Mouse (Mus musculus) cerebellum, adult 18-20 months (tissue): ENCODE results near the gene Pacrg.

Experiments
- DNase-seq, 2 experiments: peaks; one replicate each; pipeline ENCODE4 v3.0.0; 2021

Gene Pacrg

DNA sequence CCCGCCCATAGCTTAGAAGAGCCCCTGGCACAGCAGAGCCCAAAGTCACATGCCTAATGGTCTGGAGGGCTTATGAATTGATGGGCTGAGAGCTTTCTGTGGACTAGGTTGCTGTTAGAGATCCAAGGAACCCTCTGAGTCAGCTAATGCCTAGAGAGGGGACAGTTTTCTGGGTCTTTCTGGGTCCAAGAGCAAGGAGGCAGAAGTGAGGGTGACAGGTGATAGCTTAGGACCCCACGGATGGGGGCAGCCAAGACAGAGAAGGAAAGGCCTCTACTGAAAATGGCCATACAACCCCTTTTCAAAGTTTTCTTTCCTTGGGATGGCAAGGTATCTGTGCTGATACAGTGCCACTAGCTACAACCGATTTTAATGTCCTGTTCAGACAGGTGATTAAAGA lies 399.1 kb downstream of the Pacrg start:
- no peak for DNase-seq

DNA sequence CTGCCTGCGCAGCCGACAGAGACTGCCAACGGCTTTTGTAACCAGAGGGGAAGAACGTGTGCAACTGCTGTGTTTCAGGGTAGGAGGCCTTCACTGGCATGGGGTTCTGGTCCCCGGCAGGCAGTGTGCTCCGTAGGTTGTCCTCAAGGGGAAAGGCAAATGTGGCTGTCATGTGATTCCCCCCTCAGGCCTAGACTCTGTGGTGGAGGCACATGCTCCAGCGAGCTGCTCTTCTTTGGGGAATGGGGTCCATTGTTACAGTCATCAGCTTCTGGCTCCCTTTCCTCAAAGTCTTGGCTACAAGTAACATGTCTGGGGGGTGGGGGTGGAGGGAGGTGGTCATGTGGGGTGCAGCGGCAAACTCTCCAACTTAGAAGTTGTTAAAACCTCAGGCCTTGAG lies 400.3 kb downstream of the Pacrg start:
- no peak for DNase-seq

DNA sequence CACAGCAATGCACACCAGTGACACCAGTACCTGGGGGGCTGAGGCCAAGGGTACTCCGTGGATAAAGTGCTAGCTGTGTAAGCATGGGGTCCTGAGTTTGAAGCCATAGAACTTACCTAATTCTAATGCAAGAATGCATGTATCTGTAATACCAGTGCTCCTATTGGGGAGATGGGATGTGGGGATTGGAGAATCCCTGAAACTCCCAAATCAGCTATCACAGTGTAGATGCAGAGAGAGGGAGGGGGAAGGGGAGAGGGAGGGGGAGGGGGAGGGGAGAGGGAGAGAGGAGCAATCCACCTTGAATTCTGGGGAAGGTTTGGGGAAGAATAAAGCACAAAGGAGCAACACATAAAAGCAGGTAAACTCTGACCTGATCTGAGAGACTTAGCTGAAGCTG lies 405.2 kb downstream of the Pacrg start:
- no peak for DNase-seq

DNA sequence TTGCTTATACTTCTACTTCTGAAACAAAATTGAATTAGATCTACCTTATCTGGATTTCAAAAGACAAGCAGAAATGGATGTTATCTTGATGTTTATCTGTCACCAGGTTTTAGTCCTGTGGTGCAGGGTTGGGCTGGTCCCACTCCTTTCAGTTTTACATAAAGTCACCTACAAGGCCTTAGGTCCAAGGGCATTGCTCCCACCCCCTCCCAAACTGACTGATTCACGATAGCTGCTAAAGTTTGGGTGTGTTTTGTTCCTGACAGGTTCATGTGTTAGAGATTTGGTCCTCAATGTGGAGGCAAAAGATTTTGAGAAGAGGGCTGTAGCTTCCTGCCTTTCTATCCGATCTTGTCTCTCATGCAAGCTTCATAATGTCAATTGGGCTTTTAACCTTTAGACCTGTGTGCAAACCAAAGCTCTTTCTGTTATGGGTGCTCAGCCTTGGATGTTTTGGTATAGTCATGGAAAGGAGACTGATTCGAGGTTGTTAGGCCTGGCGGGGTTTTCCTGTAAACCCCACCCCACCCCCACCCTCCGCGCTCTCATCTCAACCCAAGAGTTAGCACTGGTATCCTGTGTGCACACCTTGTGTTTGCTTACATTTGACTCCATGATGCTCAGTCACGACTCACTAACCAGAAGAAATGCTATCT lies 407.5 kb downstream of the Pacrg start:
- no peak for DNase-seq

DNA sequence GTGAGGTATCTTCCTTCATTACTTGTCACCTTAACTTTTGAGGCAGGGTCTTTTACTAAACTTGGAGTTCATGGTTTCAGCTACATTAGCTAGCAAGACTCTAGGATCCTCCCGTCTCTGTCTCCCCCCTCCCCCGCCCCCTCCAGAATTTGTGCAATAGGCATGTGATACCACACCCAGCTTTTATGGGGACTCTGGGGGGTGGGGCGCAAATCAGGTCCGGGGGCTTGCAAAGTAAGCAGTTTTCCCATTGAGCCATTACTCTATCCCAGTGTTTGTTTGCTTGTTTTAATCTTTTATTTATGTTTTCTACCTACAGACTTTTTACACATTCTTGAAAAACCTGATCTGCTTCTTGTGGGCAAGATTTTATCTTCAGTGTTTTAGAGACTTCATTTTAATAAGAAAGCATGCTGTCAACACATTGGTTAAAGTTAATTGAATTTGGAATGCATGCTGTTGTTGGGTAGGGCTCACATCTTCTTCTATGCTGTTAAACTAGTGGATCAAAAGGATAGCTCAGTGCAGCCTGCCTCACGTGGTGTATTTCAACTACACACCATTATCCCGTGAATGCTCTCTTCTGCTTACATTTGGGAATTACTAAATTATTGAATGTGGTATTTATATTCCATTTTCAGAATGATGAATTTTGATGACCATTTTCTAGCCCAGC lies 408.1 kb downstream of the Pacrg start:
- DNase-seq: no peak

DNA sequence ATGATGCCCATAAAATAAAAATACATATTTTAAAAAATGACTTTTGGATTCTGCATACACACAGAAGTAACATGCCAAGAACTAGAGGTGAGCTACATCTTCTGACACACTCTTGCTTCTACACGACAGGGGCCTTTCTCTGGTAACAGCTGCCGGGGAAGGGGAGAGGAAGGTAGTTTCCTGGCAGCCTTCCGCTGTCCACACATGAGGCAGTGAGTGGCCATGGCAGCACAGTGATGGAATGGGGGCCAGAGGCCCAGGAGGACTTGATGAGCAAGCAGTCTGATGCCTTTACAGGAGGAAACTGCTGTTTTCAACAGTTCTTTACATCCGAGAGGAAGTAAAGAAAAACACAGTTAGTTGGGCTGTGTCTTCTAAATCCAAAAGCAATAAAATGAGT lies 409.3 kb downstream of the Pacrg start:
- no peak for DNase-seq

DNA sequence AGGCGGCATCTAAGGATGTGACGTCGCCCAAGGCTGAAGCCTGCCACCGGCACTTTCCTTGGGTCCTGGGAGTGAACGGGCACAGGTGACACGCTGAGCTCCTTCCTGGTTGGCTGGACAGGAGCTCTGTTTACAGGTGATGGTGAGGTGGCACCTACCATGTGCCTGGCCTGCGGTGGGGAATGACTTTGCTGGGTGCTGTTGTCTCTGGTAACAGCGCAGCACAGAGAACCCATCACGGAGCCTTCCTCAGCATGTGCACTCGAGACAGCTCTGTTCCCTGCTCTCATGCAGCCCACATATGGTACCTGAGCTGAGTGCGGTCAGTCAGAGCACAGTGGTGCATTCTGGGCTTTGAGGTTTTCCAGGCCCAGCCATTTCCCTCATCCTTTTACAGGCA lies 410.7 kb downstream of the Pacrg start:
- DNase-seq: no peak

DNA sequence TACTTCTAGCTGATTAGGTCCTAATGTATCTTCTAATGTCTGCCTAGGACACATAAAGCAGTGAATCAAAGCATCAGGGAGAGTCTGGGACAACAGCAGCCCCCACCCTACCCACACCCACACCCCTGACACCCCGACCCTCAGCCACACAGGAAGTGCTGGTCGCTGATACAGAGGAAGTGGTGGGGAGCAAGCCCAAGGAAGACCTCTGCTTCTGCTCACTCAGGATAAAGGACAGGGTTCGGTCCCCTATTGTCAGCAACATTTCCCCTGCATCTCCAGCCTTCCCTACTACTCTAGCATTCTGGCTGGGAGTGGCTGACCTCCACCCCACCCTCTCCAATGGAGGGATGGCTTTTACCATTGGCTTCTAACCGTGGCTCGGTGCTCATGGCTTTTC lies 414.8 kb downstream of the Pacrg start:
- no peak for DNase-seq

DNA sequence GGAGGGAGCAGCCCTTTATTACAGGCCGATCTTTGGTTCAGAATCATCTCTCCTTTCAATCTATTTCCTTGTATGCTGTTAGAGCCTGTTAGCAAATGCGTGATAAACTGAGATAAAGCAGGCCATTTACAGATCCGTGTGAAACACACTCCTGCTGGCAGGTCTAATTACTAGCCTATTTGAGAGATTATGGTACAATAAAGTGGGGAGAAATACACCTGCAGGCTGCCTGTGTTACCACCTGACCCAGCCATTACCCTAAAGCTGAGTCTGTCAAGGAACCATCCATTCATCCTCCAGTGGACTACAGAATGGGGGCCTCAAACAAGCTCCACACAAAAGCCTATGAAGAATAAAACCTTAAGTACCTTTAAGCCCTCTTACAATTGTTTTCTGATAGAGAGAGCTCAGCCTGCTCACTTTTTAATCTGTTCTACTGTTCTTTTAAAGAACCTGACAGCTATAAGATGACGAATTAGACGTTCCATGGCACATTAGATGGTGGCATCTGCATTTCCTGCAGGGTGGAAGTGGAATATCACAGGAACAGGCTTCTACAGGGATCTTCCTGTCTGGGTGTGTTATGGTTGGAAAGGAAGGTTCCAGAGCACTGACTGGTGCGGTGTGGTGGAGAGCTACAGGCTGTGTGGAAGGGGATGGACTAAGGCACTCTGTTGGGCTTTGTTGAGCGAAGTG lies 422.4 kb downstream of the Pacrg start:
- DNase-seq: no peak

DNA sequence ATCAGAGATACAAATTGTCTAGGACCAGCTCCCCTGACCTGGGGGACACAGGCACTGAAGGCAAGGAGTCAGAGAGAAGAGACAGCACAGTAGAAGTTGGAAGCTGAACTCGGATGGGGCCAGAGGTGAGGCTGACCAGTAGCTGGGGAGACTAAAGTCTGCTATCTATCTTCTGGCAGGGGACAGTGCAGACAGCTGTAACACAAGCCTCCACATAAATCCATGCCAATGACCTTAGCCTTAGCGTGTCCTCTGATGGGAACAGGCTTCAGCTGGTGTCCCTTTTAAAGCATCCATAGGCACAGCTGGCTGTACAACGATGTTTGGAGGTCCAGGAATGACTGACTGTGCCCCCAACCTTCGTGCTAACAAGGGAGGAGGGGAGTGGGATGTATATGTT lies 423.1 kb downstream of the Pacrg start:
- DNase-seq: no peak

DNA sequence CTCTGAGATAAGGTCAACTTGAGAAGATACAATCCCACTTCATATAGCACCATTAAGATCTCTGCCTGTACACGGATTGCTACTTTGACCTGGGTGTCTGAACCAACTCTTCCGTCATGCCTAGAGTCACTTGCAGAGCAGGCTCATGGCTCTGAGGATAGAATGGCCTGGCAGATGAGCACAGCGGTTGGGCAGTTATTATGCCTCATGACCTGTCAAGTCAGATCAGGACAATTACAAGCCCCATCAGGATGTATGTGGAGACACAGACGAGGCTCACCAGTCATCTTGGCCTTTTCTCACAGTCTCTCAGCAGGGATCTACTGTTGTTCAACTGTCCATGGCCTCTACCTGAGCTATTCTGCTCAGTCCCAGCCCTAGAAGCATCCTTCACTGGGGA lies 424.0 kb downstream of the Pacrg start:
- DNase-seq: no peak

DNA sequence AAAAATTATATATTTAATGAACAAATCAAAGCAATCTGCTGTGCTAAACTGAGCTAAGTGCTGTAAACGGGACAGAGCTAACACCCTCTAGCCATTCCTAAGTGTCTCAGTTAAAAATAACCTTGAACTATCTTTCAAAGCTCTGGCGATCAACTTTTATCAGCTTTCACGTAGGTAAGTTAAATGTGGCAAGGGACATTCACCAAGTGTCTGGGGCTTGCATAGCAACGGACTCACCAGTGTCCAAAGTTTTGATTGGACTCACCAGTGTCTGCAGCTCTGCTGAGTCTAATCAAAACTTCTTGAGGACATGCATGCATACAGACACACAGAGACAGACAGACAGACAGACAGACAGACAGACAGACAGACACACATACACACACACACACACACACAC lies 425.7 kb downstream of the Pacrg start:
- DNase-seq: no peak

DNA sequence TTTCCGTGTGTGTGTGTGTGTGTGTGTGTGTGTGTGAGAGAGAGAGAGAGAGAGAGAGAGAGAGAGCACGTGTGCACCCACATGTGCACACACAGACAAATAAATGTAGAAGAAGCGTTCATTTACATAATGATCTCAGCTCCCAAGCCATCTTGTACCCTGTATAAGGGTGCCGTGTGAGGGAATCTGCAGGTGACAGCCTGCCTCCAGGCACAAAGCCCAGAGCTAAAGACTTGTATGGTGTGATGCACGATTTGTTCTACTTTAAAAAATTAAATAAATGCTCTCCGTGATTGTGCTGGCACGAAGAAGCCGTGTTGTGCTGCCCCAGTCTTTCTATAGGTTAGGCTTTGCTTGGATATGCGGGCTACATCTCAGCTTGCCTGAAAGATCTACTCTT lies 426.2 kb downstream of the Pacrg start:
- DNase-seq: no peak

DNA sequence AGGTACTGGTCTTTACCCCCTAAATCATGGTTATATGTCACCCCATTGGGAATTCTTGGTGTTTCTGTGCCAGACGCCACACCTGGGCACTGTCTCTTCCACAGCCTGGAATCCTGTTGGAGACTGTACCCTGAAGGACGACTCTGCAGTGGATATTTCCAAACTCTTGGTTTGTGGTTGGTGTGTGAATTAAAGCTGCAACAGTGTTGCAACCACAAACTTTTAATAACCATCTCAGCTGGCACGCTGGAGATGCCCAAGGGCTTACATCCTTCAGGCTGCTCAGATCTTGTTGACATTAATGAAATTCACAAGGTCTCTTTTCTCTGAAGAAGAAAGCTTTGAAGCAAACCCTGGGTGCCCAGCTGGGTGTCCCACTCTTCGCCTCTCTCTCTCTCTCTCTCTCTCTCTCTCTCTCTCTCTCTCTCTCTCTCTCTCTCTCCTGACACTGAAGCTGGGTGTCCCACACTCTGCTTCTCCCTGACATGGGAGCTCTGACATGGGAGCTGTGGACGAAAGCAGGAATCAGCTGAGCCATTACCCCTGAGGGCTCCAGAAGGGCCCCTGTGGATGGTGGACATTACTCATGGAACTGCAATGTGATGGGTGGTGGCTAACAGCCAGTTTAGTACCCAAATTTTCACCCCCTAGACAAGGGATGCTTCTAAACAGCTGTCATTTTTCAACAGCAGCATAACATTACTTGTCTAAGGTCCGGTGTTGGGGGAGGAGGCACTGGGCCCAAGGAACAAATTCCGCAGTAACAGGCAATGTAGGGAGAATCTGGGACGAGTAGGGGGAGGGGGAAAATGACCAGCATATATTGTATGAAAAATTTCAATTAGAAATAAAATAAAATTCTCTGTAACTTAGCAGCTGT lies 429.3 kb downstream of the Pacrg start:
- DNase-seq: no peak

DNA sequence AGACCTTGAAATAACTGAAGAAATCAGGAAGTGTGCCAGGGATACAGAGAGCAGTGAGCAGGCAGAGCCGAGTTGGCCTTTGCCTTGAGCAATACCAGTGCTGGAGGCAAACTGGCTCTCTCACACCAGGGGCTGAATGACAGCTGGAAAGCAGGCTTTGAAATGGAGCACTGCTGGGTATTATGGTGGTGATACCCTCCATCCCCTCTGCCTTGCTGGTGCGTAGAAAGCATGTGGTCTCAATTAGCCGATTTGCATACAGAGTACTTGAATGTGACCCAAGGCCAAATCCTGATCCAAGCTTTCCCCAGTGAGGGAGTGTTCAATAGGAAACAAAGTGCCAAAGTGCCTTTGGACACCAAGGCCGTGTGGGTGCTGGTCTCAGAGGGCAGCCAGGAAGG lies 431.4 kb downstream of the Pacrg start:
- DNase-seq: no peak

DNA sequence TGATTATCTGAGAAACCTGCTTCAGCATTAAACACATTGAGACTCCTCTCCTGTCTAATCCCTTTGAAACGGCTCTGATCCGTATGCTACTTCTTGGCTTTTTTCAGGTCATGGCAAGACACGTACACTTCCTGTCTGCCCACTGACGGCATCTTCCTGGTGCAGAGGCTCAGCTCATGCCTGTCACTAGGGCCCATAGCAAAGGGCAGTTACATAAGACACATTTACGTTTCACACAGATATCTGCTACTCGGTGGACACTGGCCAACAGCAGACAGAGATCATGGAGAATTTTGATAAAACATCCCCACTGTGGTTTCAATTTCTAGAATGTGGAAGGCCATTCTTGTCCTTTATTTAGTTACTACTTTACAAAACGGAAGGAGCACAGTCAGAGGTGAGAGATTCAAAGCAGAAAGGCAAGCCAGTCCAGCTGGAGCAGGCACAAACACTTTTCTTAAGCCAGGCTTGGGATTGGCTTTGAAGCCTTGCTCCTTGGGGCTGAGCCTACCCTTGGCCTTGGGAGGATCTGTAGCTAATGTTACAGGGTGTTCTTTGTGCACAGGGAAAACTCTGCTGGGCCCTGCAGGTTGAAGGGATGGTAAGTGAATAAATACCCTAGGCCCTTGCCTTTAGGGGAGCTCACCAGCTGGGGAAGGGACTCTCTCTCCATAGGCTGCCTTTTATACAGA lies 432.9 kb downstream of the Pacrg start:
- no peak for DNase-seq

DNA sequence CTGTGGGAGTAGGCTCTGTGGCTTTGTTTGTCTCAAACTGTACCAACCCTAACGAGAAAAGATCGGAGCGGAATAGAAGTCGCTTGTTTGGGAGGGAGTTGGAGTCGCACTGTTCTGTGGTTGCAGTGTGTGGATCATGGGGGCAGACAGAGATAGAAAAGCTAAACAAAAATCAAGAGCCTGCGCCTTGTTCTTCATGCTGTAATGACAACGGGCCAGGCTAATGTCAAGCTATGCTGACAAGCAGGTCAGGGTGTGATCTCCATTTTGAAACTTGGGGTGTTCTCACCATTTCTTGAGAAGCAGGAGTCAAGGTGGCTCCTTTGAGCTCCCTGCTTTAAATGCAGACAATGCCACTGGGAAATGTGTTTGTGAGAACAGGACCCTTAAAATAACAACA lies 433.8 kb downstream of the Pacrg start:
- DNase-seq: no peak

DNA sequence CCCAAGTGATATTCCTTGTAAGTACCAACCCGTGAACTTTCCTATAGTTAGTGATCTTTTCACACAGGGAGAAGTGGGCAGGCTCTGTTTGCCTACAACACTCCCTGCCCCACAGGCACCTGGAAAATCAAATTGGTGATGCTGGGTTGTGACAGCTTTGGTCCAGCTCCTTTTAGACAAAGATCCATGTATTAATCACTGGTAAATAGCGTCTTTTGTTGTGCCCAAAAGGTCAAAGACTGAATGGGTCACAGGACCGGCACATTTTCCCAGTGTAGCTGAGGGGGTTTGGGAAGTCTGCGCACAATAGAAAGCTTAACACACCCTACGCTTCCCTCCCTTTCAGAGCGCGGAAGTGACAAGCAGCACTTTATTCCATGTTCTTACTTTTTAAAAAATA lies 434.2 kb downstream of the Pacrg start:
- DNase-seq: no peak

DNA sequence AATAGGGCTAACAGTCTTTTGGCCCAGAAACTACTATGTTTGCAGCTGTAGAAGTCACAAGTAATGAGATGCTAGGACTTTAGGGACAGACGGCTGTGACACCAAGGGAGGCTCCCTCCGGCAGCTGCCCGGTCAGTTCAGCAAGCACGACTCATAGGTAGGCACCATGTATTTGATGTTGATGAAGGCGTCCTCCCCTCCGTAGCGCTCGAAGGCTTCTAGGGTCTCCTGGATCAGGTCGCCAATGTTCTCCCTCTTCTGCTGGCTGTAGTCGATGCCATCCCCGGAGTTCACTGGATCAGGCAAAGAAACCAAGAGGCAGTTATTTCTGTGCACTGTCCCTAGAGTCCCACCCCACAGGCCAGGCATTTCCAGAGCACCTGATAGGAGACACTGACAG lies 436.9 kb downstream of the Pacrg start:
- DNase-seq: no peak

DNA sequence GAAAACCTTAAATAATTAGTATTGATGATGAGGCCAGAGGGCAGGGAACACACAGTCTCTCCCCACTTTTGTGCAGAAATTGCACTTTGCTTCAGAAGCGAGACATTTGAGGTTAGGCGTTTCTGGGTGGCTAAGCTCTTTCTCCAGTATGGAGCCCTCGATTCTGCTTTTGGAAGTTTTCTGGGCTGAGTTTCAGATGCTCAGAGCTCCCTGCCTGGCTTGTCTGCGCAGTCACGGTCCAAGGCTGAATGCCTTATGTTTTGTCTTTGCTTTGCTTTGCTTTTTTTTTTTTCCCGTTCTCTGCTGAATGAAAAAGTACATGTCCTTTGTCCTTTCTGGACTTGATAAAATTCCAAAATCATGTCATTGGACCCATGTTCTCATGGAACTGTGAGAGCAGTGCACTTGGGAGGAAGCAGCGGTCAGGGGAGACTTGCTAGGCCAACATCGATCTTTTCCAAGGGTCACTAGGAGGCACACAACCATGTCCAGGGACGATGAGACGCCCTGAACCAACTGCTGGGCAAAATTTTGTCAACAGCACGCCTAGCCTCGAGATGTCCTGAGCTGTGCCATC lies 438.0 kb downstream of the Pacrg start:
- DNase-seq: no peak

DNA sequence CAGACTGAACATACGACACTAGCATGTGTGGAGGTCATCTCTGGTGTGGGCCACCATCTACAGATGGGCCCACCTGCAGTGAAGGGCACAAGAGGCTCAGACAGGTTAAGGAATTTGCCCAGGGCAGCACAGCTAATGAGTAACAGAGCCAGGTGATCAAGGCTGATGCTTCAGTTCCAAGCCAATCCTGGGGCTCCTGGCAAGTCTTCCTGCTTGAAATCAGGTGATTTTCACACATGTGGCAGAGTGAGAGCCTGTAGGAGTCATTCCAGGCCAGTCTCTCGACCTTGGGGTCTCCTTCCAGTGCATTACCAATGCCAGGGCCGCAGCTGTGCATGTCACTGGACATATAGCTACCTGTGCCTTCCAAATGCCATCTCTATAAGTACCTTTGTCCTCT lies 438.6 kb downstream of the Pacrg start:
- no peak for DNase-seq

DNA sequence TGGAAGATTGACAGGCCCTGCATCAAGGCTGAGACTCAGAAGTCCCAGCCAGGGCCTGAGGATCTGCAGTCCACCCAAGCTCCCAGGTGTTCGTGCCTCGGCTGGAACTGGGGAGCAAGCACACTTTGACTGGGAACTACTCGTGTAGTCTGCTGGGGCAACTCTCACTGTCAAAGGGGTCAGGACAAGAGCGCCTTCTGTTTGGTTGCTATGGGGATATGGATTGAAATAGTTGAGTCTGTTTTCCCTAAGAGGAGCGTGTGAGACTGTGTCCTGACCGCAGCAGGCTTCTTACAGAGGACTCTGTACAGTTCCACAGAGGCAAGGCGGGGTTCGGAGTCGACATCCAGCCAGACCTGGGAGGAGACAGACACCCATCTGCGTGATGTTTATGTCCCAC lies 440.4 kb downstream of the Pacrg start:
- DNase-seq: no peak

DNA sequence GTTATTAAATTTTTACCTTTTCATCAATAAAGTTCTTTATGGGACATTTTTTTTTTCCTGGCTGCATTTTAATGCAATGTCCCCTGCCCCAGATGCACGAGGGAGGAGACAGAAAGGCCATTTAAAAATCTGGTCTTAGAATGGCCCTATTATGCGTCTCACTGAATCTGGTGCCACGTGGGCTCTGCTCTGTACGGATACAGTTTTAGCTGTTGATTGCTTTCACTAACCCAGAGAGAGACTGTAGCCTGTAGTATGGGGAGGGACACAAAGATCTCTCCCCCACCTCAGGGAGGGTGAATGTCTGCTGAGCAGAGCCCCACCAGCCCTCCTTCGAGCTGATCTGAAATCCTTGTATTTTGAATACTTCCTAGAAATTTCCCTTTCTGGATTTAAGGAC lies 441.2 kb downstream of the Pacrg start:
- no peak for DNase-seq
